Mouse (Mus musculus) testis, adult 2 months (tissue): ENCODE results near the gene Acvr1.

Experiments used
- CTCF ChIP-seq: fragments of 200-500 bp; IDR thresholded peaks from 2 replicates; pipeline ENCODE4 v1.5.1; 2012; ENCODE audit warnings: low read depth, mild to moderate bottlenecking, inconsistent platforms, low read length, moderate library complexity; ENCODE audit not compliant: control insufficient read depth, insufficient read depth, insufficient replicate concordance
- POLR2A ChIP-seq: fragments of 200-500 bp; IDR thresholded peaks from 2 replicates; pipeline ENCODE4 v1.6.1; 2012; ENCODE audit warnings: low read depth, mild to moderate bottlenecking, inconsistent platforms, low read length, moderate library complexity; ENCODE audit not compliant: control insufficient read depth

DNA sequence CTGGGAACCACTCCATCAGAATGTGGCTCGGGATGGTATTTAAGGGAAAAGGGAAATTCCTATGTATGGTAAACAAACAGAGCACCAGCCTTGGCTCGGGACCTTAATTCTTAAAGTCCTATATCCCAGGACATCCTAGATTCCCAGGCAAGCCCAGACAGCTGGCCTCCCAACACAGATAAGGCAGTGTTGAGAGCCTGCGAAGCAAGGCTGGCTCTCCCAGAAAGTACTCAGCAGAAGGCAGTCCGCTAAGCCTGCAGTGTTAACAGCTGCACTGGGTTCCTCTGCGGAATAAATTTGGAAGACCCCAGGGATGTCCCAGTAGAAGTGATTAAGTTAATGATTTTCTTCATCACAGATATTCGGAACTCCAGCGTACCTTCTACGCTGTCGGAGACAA, 16.5 kb downstream of the Acvr1 start:
- TF ChIP-seq POLR2A, result no peak
- no peak for TF ChIP-seq CTCF
